Mouse (Mus musculus) T-helper 17 cell (primary cell): Measurements from ENCODE around the gene 4933402E13Rik.

Experiments used
- in situ Hi-C, 2 experiments: fragments of 300-600 bp; cut with MboI, MseI; formaldehyde crosslinking; loops; 1 replicate in 1 of 2; 2 replicates in 1 of 2; pipeline ENCODE4 v1.15.1; 2025; ENCODE audit warnings: high pct_unique_total_duplicates in 2 of 2

Gene 4933402E13Rik

DNA sequence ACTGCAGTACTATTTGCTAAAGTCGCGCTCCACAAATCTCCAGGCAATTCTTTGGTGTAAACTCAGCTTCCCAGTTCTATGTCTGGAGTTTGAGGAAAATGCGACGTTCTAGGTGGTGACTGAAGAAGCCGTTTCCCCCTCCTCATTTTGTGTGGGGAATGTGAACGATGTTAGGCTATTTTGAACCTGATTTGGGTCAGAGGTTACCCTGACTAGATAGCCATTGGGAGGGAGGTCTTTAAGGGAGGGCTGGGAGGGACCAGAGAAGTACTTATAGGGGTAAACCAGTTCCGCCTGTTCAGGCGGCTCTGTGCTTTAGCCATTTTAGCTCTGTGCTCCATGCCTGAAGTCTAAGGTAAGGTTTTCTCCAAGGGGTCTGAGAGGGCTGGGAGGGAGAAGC is at the start of gene 4933402E13Rik:
Gene 4933402E13Rik (plus strand): TSS at position 301 of the 400 bp plus-strand sequence.
- in situ Hi-C loops, result no loop called here
